Mouse (Mus musculus) gastrocnemius, adult 18-20 months (tissue): ENCODE data around the gene Ndufc2. TPM values are rescaled to one million over a fixed set of nuclear protein-coding genes. Genes with fewer than 3 reads are reported as not detected.

ENCODE experiments used
- DNase-seq: peaks from one replicate; pipeline ENCODE4 v3.0.0; 2021; ENCODE audit warnings: low spot score
- total RNA-seq, 2 experiments: library from RNA; stranded (reverse); gene quantifications; 2 replicates each; pipeline ENCODE4 v1.2.3; 2021

Gene Ndufc2
- total RNA-seq, 2 experiments from 2014 or later, result 266 to 292 TPM

DNA sequence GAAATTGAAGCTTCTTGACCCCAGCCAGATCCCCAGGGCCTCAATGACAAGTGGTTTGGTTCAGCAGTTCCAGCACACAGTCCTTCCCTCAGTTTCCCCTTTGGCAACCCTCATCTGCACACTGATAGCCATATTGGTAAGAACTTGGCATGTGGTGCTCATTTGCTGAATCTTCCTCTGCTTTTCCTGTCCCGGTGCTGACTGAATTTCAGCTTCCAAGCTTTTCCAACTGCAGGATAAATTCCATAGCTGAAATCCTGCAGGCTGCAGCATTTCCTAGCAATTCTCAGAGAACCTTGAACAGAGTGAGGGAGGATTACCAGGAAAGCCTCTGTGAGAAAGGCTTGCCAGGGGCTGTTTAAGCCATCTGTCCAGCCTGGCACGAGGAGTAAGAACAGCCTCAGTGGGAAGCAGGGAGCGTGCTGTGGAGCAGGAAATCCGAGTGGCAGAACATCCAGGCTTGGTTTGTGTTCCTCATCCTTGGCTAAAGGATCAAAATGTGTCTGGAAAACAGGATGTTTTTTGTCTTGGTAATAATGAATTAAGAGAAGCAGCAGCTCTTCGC, 12.9 kb upstream of the Ndufc2 start:
- DNase-seq, result peak; percentile 38

DNA sequence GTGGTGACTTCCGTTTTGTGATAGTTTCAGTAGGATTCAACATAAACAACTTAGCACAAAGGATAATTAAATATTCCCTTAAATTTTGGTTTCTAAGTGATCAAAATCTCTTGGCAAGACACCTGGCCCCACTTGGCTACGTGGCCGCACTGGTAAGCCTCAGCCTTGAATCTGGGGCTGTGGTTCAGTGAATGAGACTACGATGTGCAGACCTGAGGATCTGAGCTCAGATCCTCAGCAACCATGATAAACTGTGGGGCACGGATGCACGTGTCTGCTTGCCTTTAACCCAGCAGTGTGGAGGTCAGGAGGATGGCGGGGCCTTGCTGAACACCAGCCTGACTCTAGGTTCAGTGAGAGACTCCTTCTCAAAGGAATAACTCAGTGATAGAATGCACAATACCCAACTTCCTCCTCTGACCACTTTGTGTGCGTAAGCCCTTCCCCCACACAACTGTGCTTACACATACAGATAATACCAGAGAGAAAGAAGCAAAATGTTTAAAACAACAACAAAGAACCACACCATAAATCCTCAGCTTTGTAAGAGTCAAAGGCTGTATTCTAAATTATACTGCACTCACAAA, 12.1 kb upstream of the Ndufc2 start:
- no peak for DNase-seq

DNA sequence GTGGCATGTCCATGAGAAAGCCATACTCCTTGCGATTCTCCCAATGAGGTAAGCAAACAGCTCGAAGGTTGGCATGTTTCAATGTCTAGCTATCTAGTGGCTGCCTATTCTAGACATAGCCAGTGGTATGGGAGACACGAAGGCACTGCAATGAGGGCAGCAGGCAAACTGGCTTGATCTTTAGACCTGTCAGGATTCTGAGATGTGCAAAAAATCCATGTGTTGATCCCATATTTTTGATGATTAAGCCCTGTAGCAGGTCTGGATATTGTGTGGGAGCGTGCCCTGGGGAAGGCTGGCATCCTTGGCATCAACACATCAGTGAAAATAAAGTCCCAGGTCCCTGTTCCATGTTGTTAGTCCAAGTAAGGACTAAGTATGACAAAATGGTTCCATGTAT, 11.3 kb upstream of the Ndufc2 start:
- no peak for DNase-seq

DNA sequence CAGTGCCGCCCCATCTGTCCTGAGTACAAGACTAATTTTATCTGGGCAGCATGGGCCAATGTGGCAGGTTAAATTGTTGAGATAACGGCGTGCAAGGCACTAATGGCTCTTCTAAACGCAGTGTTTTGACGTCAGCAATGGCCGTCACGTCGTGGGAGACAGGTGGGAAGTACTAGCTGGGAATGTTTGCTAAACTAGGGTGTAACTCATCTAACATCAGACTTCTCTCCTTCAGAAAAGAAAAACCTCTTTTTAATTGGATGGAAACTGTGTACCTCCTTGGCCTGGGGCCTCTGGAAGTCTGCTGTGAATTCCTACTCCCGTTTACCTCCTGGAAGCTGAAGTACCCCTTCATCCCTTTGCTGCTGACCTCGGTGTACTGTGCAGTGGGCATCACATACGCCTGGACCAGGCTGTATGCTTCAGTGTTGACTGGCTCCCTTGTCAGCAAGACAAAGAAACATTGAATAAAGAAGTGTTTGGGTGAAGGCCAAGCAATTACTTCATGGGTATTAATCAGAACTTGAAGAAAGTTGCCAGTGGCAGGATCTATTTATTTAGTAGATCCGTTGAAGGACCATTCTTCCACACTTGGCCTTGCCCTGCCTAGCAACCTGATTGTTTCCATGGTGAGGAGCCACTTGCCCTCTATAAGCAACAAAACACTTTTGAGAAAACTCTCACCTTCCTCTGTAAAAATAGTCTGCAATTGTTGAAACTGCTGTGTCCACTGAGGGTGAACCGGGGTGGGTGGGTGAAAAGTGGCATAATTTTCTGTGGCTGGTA, 8.3 kb upstream of the Ndufc2 start:
- no peak for DNase-seq

DNA sequence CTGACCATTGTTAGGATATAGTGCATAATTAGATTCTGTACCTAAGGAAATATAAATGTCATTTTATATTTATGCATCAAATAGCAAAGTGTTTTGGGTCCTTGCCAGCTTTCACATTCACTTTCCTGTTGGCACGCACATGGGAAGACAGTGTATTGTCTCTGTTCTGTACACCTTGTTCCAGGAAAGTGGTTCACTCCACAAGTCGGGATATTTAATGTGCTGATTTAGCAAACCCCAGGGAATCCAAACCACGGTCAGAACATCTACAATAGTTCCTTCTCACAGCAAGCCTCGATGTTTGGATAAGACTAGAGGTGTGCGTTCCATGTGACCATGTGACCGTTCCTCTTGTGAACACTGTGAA, 7.7 kb upstream of the Ndufc2 start:
- no peak for DNase-seq

DNA sequence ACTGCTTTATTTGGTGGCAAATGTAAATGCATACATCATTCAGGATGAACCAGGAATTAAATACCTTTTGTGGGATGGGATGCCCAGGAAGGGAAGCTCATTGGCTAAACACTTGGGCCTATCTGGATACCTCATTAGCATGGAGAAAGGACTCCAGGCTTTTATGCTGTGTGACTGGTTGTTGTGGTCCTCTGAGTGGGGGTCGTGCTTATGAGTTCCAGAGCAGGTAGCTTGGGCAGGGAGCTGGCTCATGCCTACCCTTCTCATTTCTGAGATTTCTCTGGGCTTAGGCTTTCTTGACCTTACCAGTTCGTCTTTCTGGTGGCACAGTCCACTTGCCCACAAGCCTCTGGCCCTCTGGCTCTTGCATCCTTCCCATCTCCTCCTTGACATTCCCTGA, 5.4 kb upstream of the Ndufc2 start:
- DNase-seq, result no peak

DNA sequence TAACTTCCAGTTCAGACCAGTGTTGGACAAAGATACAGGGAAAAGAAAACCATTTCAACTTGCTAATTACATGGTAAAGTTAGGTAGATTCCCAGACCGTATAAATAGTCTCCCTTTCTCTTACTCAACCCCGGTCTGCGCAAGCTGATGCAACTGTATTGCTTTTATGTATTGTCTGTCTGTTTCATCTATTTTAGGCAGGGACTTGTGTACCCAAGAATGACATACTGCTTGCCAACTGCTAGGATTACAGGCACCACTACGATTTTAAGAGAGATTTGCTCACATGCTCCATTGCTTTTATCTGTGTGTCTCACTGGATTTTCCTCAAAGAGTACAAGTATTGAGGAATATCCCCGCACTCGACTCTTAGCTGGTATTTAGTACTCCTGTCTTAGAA, 860 bp upstream of the Ndufc2 start:
- DNase-seq, result no peak

DNA sequence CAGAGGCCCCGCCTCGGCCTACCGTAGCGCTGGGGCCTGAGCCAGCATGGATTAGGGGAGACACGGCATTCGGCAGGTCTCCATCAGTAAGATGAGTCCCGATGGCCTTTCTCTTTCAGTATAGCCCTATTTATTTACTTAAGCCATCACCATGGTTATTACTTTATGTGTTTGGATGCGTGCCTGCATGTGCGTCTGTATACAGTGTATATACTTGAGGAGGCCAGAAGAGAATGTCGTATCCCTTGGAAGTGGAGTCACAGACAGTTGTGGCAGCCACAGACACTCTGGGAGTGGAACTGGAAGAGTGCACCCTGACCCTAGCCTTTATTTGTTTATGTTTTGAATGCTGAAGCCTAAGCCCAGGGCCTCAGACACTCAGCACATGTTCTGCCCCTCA, 7.3 kb downstream of the Ndufc2 start:
- DNase-seq, result no peak

DNA sequence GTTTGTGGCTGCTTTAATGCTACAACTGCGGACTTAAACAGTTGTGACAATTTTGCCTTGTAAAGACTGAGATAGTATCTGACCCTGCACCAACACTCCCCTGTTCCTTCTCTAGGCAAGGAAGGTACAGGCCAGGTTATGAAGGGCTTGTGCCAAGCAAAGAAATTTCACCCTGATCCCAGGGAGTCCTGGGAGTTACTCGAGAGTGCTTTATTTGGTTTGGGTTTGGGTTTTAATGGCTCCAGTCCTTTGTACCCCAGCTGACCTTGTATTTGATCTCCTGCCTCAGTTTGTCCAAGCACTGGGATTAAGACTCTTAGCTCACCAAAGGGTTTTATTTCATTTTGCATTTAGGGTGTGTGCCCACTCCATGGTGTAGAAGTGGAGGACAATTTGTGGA, 11.3 kb downstream of the Ndufc2 start:
- DNase-seq, result no peak

DNA sequence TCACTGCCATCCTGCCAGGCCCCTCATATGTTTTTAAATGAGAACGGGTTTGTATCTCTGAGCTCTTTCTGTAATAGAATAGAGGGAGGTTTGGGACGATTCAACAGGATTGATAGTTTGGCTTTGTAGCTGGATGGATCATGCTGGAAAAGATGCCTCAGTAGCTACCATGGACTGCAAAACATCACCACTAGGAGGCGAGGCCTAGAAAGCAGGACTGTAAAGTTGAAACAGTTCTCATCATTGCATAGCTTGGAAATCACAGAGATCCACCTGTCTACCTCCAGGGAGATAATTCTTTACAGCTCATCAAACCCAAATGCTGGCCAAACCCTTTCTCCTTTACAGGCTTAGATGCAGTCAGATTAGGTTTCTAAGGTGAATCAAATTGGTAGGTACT, 11.8 kb downstream of the Ndufc2 start:
- DNase-seq, result no peak

DNA sequence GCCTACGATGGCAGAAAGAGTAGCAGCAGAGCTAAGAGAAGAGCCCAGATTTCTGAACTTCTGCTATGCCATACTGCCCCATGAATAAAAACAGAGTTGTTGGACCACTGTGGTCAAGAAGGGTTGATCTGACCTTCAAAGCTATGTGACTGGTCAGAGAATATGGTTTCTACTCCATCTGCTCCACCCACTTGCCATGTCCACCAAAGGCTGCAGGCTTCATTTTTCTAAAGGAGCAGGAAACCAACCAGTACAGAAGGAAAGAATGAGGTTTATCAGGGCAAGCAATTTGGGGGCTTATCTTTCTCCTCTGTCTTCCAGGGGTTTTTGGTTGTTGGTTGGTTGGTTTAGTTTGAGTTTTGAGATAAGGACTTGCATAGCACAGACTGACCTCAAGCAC, 14.2 kb downstream of the Ndufc2 start:
- no peak for DNase-seq

DNA sequence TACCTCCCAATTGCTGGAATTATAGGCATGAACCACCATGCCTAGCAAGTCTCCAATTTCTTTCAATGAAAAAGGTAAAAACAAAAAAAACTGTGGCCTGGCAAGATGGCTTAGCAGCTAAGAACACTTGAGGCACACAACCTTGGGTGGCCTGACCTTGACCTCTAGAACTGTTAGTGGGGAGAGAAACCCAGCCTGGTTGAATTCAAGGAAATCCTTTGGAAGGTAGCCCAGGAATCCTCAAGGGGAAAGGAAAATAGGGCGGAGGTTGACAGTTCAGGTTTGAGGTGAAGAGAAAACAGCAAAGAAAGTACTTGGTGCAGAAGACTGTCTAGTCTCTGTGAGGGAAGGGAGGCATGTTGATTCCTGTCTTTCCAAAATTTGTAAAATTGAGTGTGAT, 14.6 kb downstream of the Ndufc2 start:
- DNase-seq, result peak; percentile 36

DNA sequence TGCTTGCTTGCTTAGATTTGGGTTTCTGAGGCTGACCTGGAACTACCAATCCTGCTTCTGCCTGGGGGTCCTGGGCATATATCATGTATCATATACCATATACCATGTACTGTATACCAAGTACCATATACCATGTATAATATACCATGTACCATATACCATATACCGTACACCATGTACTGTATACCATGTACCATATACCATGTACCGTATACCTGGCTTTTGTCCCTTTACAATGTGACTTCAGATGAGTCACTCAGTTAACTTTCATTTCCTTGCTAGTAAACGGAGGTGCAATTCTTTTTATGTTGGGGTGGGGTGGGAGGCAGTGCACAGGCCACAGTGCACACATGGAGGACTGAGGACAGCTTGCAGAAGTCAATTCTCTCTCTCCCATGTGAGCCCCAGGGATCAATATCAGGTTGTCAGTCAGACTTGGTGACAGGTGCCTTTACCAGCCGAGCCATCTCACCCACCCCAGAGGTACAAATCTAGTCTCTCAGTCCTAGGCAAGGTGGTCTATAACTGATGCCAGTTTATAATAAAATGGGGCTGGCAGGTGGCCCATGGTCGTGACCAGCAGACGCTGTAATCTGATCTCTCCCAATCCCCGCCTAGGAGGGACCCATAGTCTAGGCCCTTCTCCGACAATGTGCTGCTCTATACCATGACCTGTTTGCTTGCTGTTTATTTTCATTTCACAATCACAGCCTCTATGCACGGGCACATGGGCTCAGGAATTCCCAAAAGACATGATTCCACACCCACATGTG, 15.3 kb downstream of the Ndufc2 start:
- DNase-seq, result no peak

DNA sequence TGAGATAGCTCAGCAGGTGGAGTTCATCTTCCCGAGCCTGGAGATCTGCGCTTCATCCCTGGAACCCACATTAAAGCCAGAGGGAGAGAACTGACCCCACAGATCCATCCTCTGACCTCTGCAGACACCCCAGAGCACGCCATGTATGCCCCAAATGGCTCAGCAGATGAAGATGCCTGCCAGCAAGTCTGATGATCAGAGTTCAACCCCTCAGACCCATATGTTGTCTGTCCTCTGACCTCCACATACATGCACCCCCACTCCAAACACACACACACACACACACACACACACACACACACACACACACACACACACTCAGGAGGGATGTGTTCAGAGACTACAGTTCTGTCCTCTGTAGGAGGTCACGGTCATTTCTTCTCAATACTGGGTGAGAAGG, 16.7 kb downstream of the Ndufc2 start:
- no peak for DNase-seq

DNA sequence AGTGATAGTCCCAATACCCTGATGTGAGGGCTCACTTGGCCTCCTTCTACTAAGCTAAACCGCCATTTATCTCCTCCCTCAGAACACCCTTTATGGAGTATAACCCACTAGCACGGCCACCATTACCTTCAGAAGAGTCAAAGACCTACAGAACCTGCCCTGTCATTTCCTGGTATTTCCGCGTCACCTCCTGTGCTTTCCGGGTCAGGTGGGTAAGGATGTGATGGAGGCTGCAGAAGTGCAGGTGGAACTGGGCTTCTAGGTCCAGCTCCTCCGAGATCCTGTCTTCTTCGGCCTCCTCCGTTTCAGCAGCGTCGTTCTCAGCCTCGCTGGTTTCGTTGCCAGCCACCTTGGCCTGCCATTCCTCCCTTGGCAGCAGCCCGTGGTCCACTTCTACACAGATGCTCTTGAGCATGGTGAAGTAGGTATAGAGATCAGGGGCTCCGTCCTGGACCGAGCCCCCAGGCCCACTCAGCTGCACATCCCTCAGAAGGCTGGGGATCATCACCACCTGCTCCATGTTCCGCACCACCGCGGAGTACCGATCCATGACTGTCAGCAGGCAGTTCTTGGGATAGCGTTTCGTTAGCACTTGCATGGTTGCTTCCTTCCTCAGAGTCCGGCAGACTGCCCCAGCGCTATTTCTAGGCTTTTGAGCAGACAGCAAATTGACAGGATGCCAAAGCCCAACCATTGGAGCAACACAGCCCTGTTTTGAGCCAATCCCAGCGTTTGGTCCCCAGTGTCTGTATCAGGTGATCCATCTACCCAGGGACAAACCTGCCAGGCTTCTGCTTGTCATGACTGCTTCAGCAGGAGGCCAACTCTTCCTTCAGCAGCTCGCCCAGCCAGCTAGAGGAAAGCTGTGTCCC, 17.3 kb downstream of the Ndufc2 start, which contains the start of gene Thrsp:
TSS of gene Thrsp (minus strand) at position 825 of the 872 bp plus-strand sequence.
- peak; percentile 86 for DNase-seq

DNA sequence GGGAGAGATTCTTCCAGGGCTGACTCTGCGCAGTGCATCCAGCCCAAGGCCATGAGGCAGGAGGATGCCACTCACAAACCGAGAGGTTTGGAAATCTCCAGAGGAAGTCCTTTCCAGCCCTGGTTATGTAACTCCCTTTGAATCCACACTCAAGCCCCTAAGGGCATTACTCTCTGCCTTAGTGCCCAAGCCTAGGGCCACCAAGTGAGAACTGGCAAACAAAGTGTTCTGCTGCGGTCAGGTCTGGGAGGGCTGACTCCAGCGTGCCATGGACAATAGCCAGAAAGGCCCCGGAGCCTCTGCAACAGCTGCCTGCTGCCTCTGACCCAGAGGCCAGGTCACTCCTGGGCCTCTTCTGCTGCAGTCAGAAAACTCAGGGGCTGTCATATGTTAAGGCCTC, 18.9 kb downstream of the Ndufc2 start:
- peak; percentile 39 for DNase-seq

DNA sequence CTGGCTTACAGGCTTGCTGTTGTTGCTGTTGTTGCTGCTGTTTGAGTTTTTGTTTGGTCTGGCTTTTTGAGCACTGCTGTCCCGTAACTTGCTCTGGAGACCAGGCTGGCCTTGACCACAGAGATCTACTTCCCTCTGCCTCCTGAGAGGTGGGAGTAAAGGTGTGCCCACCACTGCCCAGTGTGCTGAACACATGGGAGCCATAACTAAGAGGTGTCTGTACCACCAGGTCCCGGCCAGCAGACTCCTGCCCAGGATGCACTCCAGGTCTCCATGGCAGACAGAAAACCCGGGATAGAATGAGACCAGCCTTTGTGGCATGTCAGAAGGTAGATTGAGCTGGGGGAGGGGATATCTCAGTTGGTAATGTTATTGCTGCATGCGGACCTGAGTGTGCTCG, 19.4 kb downstream of the Ndufc2 start:
- DNase-seq, result no peak

DNA sequence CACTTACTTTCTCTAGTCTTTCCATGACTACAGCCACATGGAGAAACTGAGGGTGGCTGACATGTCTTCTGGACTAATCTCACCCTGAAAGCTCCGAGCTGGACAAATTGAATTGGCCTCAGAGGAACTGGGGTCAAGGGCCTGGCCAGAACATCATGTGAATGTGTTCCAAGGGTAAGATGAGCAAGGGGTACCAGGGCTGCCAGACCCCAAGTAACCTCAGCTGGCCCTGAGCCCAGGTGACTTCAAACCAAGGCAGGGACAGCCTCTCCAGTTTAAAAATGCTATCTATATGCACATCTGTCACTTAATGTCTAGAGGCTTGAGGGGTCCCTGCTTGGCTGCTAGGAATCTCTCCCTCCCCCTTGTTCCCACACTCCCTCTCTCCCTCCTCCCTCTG, 20.6 kb downstream of the Ndufc2 start:
- DNase-seq, result no peak

DNA sequence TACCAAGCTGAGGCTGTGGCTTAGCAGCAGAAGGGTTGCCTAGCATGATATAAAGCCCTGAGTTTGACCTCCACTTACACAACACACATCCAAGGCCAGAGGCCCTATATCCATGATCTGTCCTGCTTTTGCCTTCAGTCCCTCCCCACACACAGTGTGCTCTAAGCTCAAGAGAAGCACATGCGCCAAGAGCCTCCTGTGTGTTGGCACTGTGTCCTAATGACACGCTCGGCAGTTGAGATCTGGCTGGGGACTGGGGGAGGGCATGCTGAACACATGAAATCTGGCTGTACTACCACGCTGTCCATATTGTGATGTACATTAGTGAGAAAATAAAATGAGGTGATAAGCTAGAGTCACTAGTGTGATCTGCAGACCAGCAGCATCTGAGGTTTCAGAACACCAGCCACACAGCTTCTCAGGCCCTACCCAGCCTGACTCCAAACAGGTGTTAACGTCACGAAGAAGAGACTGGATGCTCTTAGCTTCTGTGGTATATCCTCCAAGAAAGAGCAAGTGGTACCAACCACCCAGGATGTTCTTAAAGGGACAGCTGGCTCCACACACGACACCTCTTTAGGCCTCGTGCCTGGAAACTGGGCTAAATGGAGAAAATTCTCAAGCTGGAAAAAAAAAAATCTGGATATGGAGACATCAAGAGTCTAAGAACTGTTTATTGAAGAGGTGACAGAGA, 21.3 kb downstream of the Ndufc2 start:
- DNase-seq, result peak; percentile 34

DNA sequence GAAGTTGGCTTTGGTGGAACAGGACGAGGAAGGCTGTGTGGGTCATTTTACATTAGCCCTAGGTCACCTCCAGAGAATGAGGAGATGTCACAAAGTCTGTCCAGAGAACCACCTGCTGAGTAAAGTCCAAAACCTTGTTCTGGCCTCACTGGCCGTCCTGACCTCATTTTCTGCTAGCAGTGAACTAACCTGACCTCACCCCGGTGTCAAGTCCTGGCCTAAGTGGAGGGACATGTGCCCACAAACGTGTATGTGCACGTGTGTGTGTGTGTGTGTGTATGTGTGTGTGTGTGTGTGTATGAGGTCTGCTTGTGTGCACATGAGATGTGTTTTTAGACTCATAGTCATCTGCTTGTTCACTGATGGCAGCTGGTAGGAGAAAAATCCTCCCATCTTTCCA, 24.0 kb downstream of the Ndufc2 start:
- DNase-seq, result no peak
